Mouse (Mus musculus): ENCODE measurements around the gene Exo1. TPM values are rescaled to one million over a fixed set of nuclear protein-coding genes. Genes with fewer than 3 reads are reported as not detected.

Gene Exo1
- total RNA-seq, 2 experiments from 2014 or later = 1.4 to 3.0 TPM

DNA sequence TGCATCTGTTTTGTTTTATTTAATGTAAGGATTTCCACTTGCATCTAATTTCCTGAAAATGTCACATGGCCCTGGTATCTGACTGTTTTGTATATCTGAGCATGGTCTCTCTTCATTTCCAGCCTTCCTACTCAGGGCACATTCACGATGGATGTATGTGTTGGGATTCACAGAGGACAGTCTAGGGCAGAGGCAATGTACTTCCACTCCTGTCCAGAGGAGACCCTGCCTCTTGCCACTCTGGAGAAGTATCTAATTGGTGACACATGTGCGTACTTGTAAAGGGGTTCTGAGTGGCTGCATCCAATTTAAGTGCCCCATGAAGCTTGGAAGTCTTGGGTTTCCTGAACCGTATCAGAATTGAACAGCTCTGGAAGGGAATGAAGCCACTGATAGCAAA lies 70.0 kb downstream of the Exo1 start:
- no peak for DNase-seq (ENCODE audit: low spot score in 2 of 2)

DNA sequence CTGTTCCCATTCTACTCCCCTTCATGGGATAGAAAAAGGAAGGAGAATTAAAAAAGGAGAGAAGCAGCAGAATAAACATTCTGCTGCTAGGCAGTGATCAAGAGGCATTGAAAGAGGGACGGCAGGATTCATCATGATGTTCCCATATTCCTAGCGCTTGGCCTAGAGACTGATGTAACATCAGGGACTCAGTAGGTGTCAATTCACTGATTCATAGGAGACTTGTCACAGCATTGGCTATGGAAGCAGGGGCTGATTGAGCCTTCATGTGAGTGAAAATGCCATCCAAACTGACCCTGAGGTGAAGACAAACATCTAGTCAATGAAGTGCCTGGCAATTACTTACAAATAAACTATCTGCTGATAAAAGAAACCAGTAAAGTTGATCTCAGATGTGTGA lies 70.5 kb downstream of the Exo1 start:
- DNase-seq (ENCODE audit: low spot score in 2 of 2) = no peak

DNA sequence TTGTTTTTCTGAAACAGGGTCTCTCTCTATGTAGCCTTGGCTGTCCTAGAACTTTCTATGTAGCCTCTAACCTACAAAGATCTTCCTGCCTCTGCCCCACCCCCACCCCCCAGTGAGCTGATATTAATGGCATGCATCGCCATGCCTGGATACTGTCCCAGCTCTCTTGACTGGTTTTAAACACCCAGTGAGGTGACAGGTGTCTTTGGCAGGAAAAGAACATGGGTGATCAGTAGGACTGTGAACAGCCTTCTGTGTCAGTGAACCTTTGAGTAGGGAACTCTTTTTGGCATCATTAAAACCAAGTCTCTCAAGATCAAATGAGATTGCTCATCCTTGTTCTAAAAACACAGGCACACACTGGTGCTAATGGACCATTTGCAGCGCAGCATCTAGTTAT lies 81.4 kb downstream of the Exo1 start:
- no peak for DNase-seq (ENCODE audit: low spot score in 2 of 2)

Other genes with a start within 250 kb of the Exo1 start
- 1 to 10 TPM; 2.1 to 4.8 TPM for gene Opn3, start 187.8 kb upstream of the Exo1 start, total RNA-seq (2021)
- 1 to 10 TPM; 6.0 to 6.8 TPM for gene Chml, start 187.7 kb upstream of the Exo1 start, total RNA-seq (2021)
- gene Wdr64, start 182.0 kb upstream of the Exo1 start, total RNA-seq (2021) = not detected
- gene Gm38100, start 39.7 kb downstream of the Exo1 start, total RNA-seq (2021) = not detected
- gene Rbm8a2, start 98.5 kb downstream of the Exo1 start, total RNA-seq (2021) = not detected